Mouse (Mus musculus) left cerebral cortex, postnatal 14 days (tissue): ENCODE measurements around the gene Prdm16. TPM values are rescaled to one million over a fixed set of nuclear protein-coding genes. Genes with fewer than 3 reads are reported as not detected.

Experiments used
- DNase-seq, 2 experiments: peaks; one replicate each; pipeline ENCODE4 v3.0.0; 2021 to 2022; ENCODE audit warnings: low spot score in 2 of 2, mixed read lengths in 1 of 2
- intact Hi-C: fragments of 180-260 bp; cut with DNase I; formaldehyde crosslinking; loops from one replicate; pipeline ENCODE4 v1.15.1; 2025
- total RNA-seq, 2 experiments: library from RNA; stranded (reverse); gene quantifications; 2 replicates each; pipeline ENCODE4 v1.2.3; 2021

Gene Prdm16
- total RNA-seq, 2 experiments from 2014 or later, result 6.8 TPM

DNA sequence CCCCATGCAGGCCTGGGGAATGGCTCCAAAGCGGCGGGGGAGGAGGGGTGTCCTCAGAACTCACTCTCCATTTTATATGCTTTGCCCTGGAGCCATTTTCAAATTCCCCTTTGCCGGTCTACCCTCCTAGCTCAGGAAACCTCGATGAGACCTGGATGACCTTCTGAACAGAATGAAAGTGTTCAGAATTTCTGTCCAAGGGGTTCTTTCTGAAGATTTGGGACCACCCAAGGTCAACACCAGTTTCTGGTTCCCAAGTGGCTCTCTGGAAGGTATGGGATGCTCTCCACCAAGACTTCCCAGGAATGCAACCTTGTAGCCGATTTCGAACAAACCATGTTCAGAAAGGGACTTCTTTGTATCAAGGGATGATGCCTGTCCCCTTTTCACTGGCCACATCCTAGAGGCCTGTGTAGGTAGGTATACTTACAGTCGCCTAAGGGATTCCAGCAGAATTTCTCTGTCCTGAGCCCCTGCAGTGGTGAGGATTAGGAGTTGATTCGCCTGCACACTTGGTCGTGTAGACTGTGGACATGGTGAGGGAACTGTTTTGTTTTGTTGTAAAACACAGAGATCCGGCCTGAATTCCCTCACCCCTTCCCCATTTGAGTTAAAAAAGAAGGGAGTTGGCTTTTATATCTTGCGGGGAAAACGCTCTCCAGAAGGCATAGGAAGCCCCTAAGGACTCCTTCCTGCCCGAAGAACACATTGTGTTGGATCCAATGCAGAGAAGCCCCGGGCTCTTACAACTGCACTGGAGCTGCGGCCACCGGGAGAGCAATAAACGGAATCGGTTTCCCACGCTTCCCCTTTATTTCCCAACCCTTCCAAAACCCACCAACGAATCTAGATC is 4.0 kb upstream of the Prdm16 start:
- intact Hi-C loops, result no loop called here
- no peak for DNase-seq

DNA sequence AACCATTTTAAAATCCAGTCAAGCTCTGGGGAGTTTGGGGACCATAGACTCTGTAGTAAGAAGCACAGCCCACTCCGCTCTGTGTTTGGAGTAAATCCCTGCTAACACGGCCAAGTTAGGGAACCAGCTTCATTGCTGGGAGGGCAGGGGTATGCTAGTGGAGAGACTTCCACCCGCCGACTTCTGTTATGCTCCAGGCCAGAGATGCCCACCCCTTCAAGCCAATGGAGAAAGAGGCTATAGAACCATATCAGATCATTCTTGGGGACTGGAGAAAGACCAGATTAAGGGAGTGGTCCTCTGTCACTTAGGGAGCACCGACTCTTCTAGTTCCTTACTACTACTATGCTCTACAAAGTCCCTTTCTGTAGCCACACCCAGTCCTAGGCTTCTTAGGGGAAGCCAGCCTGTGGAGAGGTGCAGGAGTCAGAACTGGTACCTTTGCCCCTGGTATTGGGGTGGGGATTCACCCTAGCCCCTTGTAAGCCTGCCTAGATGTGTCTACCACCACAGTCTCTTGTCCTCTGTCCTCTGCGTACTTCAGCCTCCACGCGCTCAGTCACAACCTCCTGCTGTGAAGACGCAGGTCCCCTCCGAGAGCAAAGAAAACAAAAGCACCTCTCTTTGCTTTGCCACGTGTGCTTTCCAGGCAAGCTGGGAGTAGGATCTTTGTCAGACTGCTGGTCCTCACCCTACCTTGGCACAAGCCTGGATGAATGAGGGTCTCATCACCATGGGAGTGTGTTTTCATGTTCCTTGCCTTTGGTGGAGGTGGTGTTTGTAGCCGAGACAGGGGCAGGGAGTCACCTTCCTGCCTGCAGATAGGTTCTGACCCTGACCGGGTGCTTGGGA is 3.1 kb upstream of the Prdm16 start:
- DNase-seq, result no peak
- intact Hi-C loops, result loop anchor here (5.0 to 10.0 kb wide), 2 partner anchors 88 to 305 kb away; partner anchors contain the start of gene B230104I21Rik

DNA sequence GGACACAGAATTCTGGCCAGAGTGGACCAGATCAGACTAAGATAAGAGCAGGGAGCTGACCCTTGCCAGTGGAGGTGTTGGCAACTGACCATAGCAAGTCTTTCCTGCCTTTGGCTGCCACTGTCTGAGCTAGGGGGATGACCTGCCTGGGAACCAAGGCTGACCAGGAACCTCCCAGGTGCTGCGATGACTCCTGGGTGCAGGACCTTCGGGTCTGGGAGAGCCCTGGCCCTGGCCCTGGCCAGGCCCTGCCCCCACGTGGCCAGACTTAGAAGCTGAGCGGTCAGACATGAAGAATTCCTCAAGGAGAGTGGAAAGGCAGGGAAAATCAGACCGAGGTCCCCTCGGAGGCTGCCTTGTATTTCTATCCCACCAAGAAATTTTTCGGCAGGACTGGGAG is 2.5 kb upstream of the Prdm16 start:
- intact Hi-C loops, result loop anchor here (5.0 to 10.0 kb wide), 2 partner anchors 87 to 304 kb away; partner anchors contain the start of gene B230104I21Rik
- no peak for DNase-seq

GRCm38 (mm10) chr4:154638320-154638886 is 1.7 kb upstream of the Prdm16 start:
- intact Hi-C loops, result loop anchor here (5.0 to 10.0 kb wide), 2 partner anchors 86 to 304 kb away; partner anchors contain the start of gene B230104I21Rik
- DNase-seq, result no peak

DNA sequence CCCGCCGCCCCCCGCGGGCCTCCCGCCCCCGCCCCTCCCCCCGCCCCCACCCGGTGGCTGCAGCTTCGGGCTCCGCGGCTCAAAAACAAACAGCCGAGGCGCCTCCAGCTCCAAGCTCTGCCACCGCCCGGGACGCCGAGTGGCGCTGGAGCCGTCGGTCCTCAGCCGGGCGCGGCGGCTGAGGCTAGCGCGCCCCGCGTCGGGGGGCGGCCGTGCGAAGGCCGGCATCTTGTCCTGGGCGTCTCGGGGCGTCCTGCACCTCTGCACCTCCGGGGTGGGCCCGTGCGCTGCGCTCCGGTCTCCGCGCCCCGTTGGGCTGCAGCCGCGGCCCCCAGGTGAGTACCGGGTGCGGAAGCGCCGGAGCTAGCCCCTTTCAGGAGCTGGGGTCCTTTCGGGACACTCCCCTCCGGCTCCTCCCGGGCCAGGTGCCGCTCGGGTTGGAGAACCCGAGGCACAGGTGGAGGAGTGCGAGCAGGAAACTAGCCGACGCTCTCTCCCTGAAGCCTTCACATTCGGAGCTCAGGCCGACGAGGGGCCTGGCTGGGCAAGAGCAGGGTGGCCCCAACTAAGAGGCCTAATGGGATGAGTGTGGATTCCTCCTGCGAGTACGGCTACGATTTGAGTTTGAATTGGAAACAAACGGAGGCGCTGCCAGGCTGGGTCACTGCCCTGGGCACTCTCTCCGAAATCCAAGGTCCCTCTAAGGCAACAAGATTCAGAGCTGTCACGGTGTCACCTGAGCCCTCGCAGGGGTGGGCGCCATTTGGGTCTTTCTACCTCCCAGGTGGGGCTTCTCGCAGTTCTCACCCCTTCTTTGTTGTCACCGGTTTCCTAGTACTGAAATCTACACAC is 1.0 kb upstream of the Prdm16 start:
- DNase-seq, result no peak
- intact Hi-C loops, result loop anchor here (2.0 to 10.0 kb wide), 3 partner anchors 85 to 303 kb away; partner anchors contain the start of gene B230104I21Rik

DNA sequence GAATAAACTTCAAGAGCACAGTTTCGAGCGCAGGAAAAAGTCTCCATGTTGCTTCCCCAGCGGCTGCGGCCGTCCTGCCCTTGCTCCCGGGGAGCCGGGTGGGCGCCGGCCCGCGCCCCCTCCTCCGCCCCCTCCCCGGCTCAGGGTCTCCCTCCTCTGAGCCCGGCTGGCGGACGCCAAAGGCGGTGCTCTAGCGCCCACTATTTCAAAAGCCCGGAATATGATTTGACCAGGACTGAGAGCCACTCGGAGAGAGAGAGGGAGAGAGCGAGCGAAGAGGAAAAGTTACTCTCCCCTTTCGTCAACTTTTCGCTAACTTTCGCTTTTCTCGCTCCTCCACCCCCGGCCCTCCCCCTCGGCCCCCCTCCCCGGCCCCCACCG is 630 bp downstream of the Prdm16 start:
- intact Hi-C loops, result loop anchor here (2.0 to 10.0 kb wide), 3 partner anchors 84 to 301 kb away; partner anchors contain the start of gene B230104I21Rik

DNA sequence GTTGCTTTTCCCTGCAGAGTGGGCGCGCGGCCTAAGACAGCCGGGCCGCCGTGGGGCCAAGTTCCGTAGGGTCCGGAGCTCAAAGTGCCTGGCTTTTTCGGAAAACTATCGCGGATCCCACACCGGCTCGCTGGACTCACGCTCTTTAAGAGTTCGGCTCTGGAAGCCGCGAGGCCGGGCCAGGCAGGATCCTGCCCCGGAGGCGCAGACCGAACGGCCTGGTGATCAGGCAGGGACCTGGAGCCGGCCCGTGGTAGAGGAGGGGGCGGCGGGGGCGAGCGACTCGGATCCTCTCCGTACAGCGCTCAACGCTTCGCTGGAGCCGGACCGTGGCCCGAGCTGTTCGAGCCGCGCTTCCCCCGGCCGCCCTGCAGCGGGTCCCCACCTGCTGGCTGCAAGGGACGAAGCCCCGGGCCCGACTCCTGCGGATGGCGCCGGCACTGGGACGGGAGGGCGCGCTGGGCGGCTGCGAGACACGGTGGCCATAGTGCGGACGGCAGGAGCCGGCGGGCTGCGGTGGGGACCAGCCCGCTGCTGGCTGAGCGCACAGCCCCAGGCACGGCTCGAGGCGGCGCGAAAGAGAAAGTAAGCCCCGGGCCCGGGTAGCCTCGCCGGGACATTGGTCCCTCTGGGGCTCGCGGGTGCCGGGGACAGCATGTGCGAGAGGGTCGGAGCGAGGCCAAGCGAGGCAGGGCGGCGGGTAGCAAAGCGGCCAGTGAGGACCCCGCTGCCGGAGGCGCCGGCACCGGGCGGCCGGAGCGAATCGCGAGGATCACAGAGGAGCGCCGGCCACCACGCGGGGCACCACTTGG is 1.2 kb downstream of the Prdm16 start:
- intact Hi-C loops, result loop anchor here (2.0 to 10.0 kb wide), 3 partner anchors 83 to 301 kb away; partner anchors contain the start of gene B230104I21Rik

More for the DNA sequence above, 630 bp downstream of the Prdm16 start:
- peak in 1 of 2 experiments; percentile 38 for DNase-seq

GRCm38 (mm10) chr4:154634470-154635240 is 2.0 kb downstream of the Prdm16 start:
- intact Hi-C loops, result loop anchor here (5.0 to 10.0 kb wide), 2 partner anchors 82 to 300 kb away; partner anchors contain the start of gene B230104I21Rik
- DNase-seq, result no peak

More for the DNA sequence above, 1.2 kb downstream of the Prdm16 start:
- DNase-seq, result no peak

DNA sequence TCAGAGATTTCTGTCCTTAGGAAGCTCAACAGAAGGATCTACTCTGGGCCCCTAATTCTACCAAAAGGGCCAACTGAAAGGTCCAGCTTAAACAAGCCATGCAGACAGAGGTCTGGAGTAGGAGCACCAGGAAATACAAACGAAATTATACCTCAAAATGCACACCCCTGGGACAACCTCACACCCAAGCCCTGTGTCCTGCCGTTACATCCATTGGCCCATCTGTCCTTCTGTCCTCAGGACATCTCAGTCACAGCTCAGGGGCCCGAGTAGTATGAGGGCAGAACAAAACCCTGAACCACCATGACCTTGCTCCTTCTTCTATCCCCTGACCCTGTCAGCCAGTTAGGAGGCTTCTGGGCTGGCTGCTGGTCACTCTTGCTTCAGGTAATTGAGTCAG is 2.7 kb downstream of the Prdm16 start:
- DNase-seq, result no peak
- intact Hi-C loops, result loop anchor here (10.0 kb wide), 1 partner anchor 299 kb away; the partner anchor contains the start of gene B230104I21Rik

GRCm38 (mm10) chr4:154632800-154633764 is 3.6 kb downstream of the Prdm16 start:
- no peak for DNase-seq
- intact Hi-C loops, result loop anchor here (10.0 kb wide), 1 partner anchor 298 kb away; the partner anchor contains the start of gene B230104I21Rik

- intact Hi-C loops, result loop anchor here (10.0 kb wide), 1 partner anchor 296 kb away; the partner anchor contains the start of gene B230104I21Rik
These were observed 5.9 kb downstream of the Prdm16 start for GRCm38 (mm10) chr4:154630763-154631162.

GRCm38 (mm10) chr4:154627419-154628142 is 9.1 kb downstream of the Prdm16 start:
- intact Hi-C loops, result no loop called here

More at GRCm38 (mm10) chr4:154630763-154631162, 5.9 kb downstream of the Prdm16 start:
- DNase-seq, result no peak

DNA sequence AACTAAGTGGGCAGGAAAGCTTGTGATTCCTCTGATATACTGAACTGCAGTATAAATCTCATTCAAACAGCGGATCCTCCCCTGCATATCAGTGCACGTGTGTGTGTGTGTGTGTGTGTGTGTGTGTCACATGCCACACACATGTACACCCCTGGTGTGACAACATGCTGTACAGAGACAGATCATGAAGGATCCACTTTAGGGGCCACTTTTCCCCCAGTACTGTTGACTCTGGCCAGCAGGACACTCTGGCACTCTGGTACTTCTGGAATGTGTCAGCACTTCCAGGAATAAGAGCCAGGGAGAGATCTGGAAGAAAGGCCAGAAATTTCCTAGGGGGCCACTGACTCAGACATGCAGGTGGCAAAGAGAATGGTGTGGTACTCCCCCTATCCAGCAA is 10.4 kb downstream of the Prdm16 start:
- DNase-seq, result no peak
- intact Hi-C loops, result no loop called here

More at GRCm38 (mm10) chr4:154627419-154628142, 9.1 kb downstream of the Prdm16 start:
- no peak for DNase-seq

DNA sequence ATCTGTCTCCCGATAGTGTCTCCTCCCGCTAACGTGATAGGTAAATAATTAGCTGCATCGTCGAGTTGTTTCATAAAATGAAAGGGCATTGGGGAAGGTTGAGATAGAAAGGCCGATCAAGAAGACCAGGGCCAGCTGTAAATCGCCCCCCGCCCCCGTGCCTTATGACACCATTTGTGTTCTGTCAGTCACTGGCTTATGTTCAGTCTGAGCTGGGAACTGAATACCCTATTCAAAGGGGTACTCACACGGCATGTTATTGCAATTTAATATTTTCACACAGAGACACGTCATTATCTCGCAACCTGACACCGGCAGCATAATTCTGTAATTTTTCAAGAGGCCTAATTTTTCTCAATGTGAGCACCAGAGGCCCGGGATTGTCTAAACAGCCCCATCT is 11.0 kb downstream of the Prdm16 start:
- intact Hi-C loops, result no loop called here
- no peak for DNase-seq

DNA sequence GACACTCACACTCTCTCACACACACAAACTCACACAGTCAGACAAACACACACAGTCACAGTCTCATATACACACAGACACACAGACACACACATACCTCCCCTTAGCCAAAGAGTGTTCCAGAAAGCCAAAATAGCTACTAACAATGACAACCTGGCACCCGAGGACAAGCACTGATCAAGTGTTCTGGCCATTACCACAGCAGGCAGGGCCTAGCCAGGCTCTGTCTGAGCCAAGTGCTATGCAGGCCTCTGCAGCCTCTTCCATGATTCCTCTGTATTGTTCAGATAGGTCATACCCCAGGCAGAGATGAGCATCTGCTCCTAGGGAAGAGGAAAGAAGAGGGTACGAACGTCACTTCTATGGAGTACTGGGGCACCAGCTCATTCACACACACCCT is 13.4 kb downstream of the Prdm16 start:
- intact Hi-C loops, result no loop called here
- no peak for DNase-seq
